Mouse (Mus musculus): ENCODE measurements at regions not wholly inside any gene's neighbourhood (a gene's known extent, or its start where the extent isn't known, plus 50 kb on each side); places are given as distances from the start of the nearest gene placed in this dataset.

GRCm38 (mm10) chr1:77929552-77929951 lies 267.4 kb downstream of the Pax3 start:
- DNase-seq (ENCODE audit: low spot score): no peak
- Histone ChIP-seq H3K4me3 (no peak overlapping the region), H3K4me1 (peaks cover 4% of the 10 kb centered on the region; the same call in 1 of the 2 replicates), H3K27me3 (replicated peaks; ENCODE audit: low read depth, poor library complexity, severe bottlenecking) (no peaks in the 10 kb centered on the region), H3K9me3 (0 out of 2 replicates have a peak, but pooled peaks cover 3% of the 10 kb centered on the region), H3K27ac (replicated peaks) (no peak overlapping the region), H3K36me3 (replicated peaks) (no peaks in the 10 kb centered on the region)
- 58% methylated on average over 8 of the region's 8 CpGs for WGBS

- Histone ChIP-seq H3K27ac (replicated peaks) (no peak overlapping the region), H3K9me3 (0 out of 2 replicates have a peak, but pooled peaks cover 3% of the 10 kb centered on the region), H3K4me1 (peaks cover 4% of the 10 kb centered on the region; the same call in 1 of the 2 replicates), H3K27me3 (replicated peaks; ENCODE audit: low read depth, poor library complexity, severe bottlenecking) (no peaks in the 10 kb centered on the region), H3K4me3 (no peak overlapping the region), H3K36me3 (replicated peaks) (no peaks in the 10 kb centered on the region)
- WGBS: 79% methylated on average over 3 of the region's 3 CpGs
- DNase-seq (ENCODE audit: low spot score): no peak
Measured at GRCm38 (mm10) chr1:77926146-77926545, 270.8 kb downstream of the Pax3 start.

GRCm38 (mm10) chr1:77896226-77896625 lies 300.7 kb downstream of the Pax3 start:
- 71% methylated on average over 5 of the region's 5 CpGs for WGBS
- DNase-seq (ENCODE audit: low spot score): no peak

GRCm38 (mm10) chr1:77879026-77879425 lies 317.9 kb downstream of the Pax3 start:
- H3K9me3 ChIP-seq: no peaks in the 10 kb centered on the region
- no peak overlapping the region for H3K4me3 ChIP-seq
- H3K4me1 ChIP-seq: no peaks in the 10 kb centered on the region
- no peaks in the 10 kb centered on the region for H3K27me3 ChIP-seq (replicated peaks; ENCODE audit: low read depth, poor library complexity, severe bottlenecking)
- H3K27ac ChIP-seq (replicated peaks): no peak overlapping the region
- DNase-seq (ENCODE audit: low spot score): no peak
- no peaks in the 10 kb centered on the region for H3K36me3 ChIP-seq (replicated peaks)

More at GRCm38 (mm10) chr1:77896226-77896625, 300.7 kb downstream of the Pax3 start:
- Histone ChIP-seq H3K27ac (replicated peaks) (no peak overlapping the region), H3K4me3 (no peak overlapping the region), H3K36me3 (replicated peaks) (no peaks in the 10 kb centered on the region), H3K4me1 (no peaks in the 10 kb centered on the region), H3K9me3 (no peaks in the 10 kb centered on the region), H3K27me3 (replicated peaks; ENCODE audit: low read depth, poor library complexity, severe bottlenecking) (no peaks in the 10 kb centered on the region)

GRCm38 (mm10) chr1:77870125-77870524 lies 326.8 kb downstream of the Pax3 start:
- DNase-seq (ENCODE audit: low spot score): no peak
- H3K4me3 ChIP-seq: no peak overlapping the region
- H3K27me3 ChIP-seq (replicated peaks; ENCODE audit: low read depth, poor library complexity, severe bottlenecking): no peaks in the 10 kb centered on the region
- WGBS: 67% methylated on average over 2 of the region's 2 CpGs
- H3K9me3 ChIP-seq: no peaks in the 10 kb centered on the region
- no peaks in the 10 kb centered on the region for H3K4me1 ChIP-seq
- H3K27ac ChIP-seq (replicated peaks): no peak overlapping the region
- H3K36me3 ChIP-seq (replicated peaks): no peaks in the 10 kb centered on the region

GRCm38 (mm10) chr1:77869174-77869573 lies 327.8 kb downstream of the Pax3 start:
- DNase-seq (ENCODE audit: low spot score): no peak
- 69% methylated on average over 1 of the region's 1 CpGs for WGBS
- Histone ChIP-seq H3K4me3 (no peak overlapping the region), H3K27ac (replicated peaks) (no peak overlapping the region), H3K4me1 (no peaks in the 10 kb centered on the region), H3K27me3 (replicated peaks; ENCODE audit: low read depth, poor library complexity, severe bottlenecking) (no peaks in the 10 kb centered on the region), H3K9me3 (no peaks in the 10 kb centered on the region), H3K36me3 (replicated peaks) (no peaks in the 10 kb centered on the region)

GRCm38 (mm10) chr1:77859931-77860330 lies 337.0 kb downstream of the Pax3 start:
- Histone ChIP-seq H3K27ac (replicated peaks) (no peak overlapping the region), H3K4me3 (no peak overlapping the region), H3K36me3 (replicated peaks) (no peaks in the 10 kb centered on the region), H3K4me1 (no peaks in the 10 kb centered on the region), H3K9me3 (no peaks in the 10 kb centered on the region), H3K27me3 (replicated peaks; ENCODE audit: low read depth, poor library complexity, severe bottlenecking) (no peaks in the 10 kb centered on the region)
- no peak for DNase-seq (ENCODE audit: low spot score)
- WGBS: 90% methylated on average over 9 of the region's 9 CpGs

GRCm38 (mm10) chr1:77854366-77854765 lies 339.5 kb upstream of the Epha4 start:
- H3K27ac ChIP-seq (replicated peaks): no peak overlapping the region
- no peak for DNase-seq (ENCODE audit: low spot score)
- H3K4me1 ChIP-seq: no peaks in the 10 kb centered on the region
- H3K4me3 ChIP-seq: no peak overlapping the region
- H3K27me3 ChIP-seq (replicated peaks; ENCODE audit: low read depth, poor library complexity, severe bottlenecking): no peaks in the 10 kb centered on the region
- WGBS: 76% methylated on average over 1 of the region's 1 CpGs
- H3K9me3 ChIP-seq: no peaks in the 10 kb centered on the region
- no peaks in the 10 kb centered on the region for H3K36me3 ChIP-seq (replicated peaks)

GRCm38 (mm10) chr1:77847766-77848615 lies 333.1 kb upstream of the Epha4 start:
- no peak for DNase-seq (ENCODE audit: low spot score)
- no peak overlapping the region for H3K4me3 ChIP-seq
- peaks cover 5% of the 10 kb centered on the region; the same call in 1 of the 2 replicates for H3K4me1 ChIP-seq
- H3K36me3 ChIP-seq (replicated peaks): no peaks in the 10 kb centered on the region
- H3K27me3 ChIP-seq (replicated peaks; ENCODE audit: low read depth, poor library complexity, severe bottlenecking): no peaks in the 10 kb centered on the region
- 80% methylated on average over 9 of the region's 9 CpGs for WGBS
- no peak overlapping the region for H3K27ac ChIP-seq (replicated peaks)
- no peaks in the 10 kb centered on the region for H3K9me3 ChIP-seq

- H3K27ac ChIP-seq (replicated peaks): no peak overlapping the region
- H3K36me3 ChIP-seq (replicated peaks): no peaks in the 10 kb centered on the region
- no peaks in the 10 kb centered on the region for H3K9me3 ChIP-seq
- H3K27me3 ChIP-seq (replicated peaks; ENCODE audit: low read depth, poor library complexity, severe bottlenecking): no peaks in the 10 kb centered on the region
- DNase-seq (ENCODE audit: low spot score): no peak
- WGBS: 88% methylated on average over 12 of the region's 12 CpGs
- H3K4me1 ChIP-seq: peaks cover 5% of the 10 kb centered on the region; the same call in 1 of the 2 replicates
- no peak overlapping the region for H3K4me3 ChIP-seq
Measured at GRCm38 (mm10) chr1:77846039-77846727, 331.3 kb upstream of the Epha4 start.

- WGBS: 81% methylated on average over 9 of the region's 9 CpGs
- no peaks in the 10 kb centered on the region for H3K4me1 ChIP-seq
- H3K27me3 ChIP-seq (replicated peaks; ENCODE audit: low read depth, poor library complexity, severe bottlenecking): no peaks in the 10 kb centered on the region
- H3K9me3 ChIP-seq: no peaks in the 10 kb centered on the region
- H3K4me3 ChIP-seq: no peak overlapping the region
- H3K36me3 ChIP-seq (replicated peaks): no peaks in the 10 kb centered on the region
- no peak for DNase-seq (ENCODE audit: low spot score)
- no peak overlapping the region for H3K27ac ChIP-seq (replicated peaks)
Measured at GRCm38 (mm10) chr1:77840672-77841071, 325.8 kb upstream of the Epha4 start.

GRCm38 (mm10) chr1:77832174-77832573 lies 317.3 kb upstream of the Epha4 start:
- H3K27ac ChIP-seq (replicated peaks): no peak overlapping the region
- no peaks in the 10 kb centered on the region for H3K4me1 ChIP-seq
- no peaks in the 10 kb centered on the region for H3K36me3 ChIP-seq (replicated peaks)
- H3K9me3 ChIP-seq: no peaks in the 10 kb centered on the region
- DNase-seq (ENCODE audit: low spot score): no peak
- H3K27me3 ChIP-seq (replicated peaks; ENCODE audit: low read depth, poor library complexity, severe bottlenecking): no peaks in the 10 kb centered on the region
- 66% methylated on average over 2 of the region's 2 CpGs for WGBS
- H3K4me3 ChIP-seq: no peak overlapping the region
